Mouse (Mus musculus): ENCODE measurements around the gene Stk35. TPM values are rescaled to one million over a fixed set of nuclear protein-coding genes. Genes with fewer than 3 reads are reported as not detected.
"Not testable (repeated sequence)": the region's sequence is repeated elsewhere in the genome, so short reads cannot be mapped to it uniquely, and the experiment has no call there.

The Stk35 gene
- polyA plus RNA-seq, 1 experiment from 2014 or later = 10.6 TPM

DNA sequence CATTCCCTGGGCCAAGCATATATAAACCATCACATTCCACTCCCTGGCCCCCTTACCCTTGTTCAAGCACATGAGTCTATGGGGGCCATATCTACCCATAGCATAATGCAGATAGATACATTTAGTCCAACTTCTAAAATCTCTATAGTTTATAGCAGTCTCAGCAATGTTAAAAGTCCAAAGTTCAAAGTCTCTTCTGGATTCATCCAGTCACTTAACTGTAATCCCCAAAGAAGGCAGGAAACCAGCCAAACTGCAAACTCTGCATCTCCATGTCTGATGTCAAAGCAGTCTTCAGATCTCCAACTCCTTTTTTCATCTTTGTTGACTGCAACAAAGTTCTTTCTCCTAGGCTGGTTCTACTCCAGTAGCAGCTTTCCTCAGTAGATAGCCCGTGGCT lies 38.0 kb downstream of the Stk35 start:
- ATAC-seq (replicated peaks) = no peak

DNA sequence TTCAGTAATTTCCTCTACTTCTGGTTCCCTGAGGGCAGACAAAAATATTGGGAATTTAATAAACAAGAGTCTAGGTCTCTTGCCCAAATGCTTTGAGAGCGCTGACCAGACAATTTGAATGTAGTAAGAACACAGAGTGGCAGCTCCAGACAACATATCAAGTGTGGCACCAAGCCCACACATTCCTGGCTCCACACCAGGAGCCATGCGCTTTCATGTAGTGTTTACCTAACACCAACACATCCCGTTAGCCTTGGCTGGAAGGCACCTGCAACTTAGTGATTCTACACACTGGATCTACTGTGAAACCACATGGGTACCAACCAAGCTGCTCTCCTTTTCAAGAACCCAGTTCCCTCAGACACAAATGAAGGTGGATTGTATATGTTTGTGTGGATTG lies 45.5 kb downstream of the Stk35 start:
- no peaks in the 10 kb centered on the region for H3K4me1 ChIP-seq
- H3K27ac ChIP-seq (replicated peaks) = no peak overlapping the region
- no peak for ATAC-seq (replicated peaks)
- H3K4me3 ChIP-seq = no peak overlapping the region
- no peak overlapping the region for H3K4me2 ChIP-seq (replicated peaks)
- 67% methylated on average over 3 of the region's 3 CpGs for WGBS
- no peaks in the 10 kb centered on the region for H3K27me3 ChIP-seq
- H3K9ac ChIP-seq (replicated peaks) = no peak overlapping the region
- H3K36me3 ChIP-seq = no peaks in the 10 kb centered on the region
- H3K9me3 ChIP-seq = no peaks in the 10 kb centered on the region

More for the DNA sequence above, 38.0 kb downstream of the Stk35 start:
- H3K9me3 ChIP-seq = no peaks in the 10 kb centered on the region
- H3K9ac ChIP-seq (replicated peaks) = no peak overlapping the region
- H3K4me3 ChIP-seq = no peak overlapping the region
- no peak overlapping the region for H3K4me2 ChIP-seq (replicated peaks)
- H3K27ac ChIP-seq (replicated peaks) = no peak overlapping the region
- H3K27me3 ChIP-seq = no peaks in the 10 kb centered on the region
- no peaks in the 10 kb centered on the region for H3K4me1 ChIP-seq
- 90% methylated on average over 1 of the region's 1 CpGs for WGBS
- no peaks in the 10 kb centered on the region for H3K36me3 ChIP-seq

DNA sequence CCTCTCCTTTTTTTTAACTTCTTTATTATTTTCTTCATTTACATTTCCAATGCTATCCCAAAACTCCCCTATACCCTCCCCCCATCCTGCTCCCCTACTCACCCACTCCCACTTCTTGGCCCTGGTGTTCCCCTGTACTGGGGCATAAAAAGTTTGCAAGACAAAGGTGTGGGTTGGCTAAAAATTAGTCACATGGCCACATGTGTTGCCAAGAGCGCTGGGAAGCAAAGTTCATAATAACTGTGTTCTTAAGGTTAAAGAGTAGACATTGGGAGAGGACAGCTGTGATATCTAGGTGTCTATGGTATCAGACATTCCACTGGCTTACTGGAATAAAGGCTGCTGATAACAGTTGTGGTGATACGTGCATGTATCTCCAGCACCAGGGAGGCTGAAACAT lies 46.2 kb downstream of the Stk35 start:
- 92% methylated on average over 2 of the region's 2 CpGs for WGBS
- no peak overlapping the region for H3K27ac ChIP-seq (replicated peaks)
- H3K4me2 ChIP-seq (replicated peaks) = no peak overlapping the region
- no peak overlapping the region for H3K9ac ChIP-seq (replicated peaks)
- H3K4me3 ChIP-seq = no peak overlapping the region
- no peaks in the 10 kb centered on the region for H3K9me3 ChIP-seq
- H3K4me1 ChIP-seq = no peaks in the 10 kb centered on the region
- no peak for ATAC-seq (replicated peaks)
- no peaks in the 10 kb centered on the region for H3K36me3 ChIP-seq
- no peaks in the 10 kb centered on the region for H3K27me3 ChIP-seq

DNA sequence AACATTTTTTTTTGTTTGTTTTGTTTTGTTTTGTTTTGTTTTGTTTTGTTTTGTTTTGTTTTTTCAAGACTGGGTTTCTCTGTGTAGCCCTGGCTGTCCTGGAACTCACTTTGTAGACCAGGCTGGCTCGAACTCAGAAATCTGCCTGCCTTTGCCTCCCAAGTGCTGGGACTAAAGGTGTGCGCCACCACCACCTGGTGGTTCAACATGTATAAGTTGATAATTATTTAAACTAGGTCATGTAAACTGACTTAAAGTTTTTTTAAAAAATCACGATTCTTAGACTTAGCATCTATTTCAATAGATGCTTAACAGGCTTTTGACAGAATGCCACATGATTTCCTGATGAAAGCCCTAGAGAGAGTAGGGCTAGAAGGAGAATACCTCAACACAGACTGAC lies 48.8 kb downstream of the Stk35 start:
- not testable (repeated sequence) for H3K27ac ChIP-seq (replicated peaks); H3K36me3 ChIP-seq; H3K4me2 ChIP-seq (replicated peaks); H3K4me1 ChIP-seq; H3K9me3 ChIP-seq; ATAC-seq (replicated peaks); H3K9ac ChIP-seq (replicated peaks); H3K27me3 ChIP-seq; H3K4me3 ChIP-seq
- WGBS = 91% methylated on average over 3 of the region's 3 CpGs

GRCm38 (mm10) chr2:129851512-129851911 lies 51.2 kb downstream of the Stk35 start:
- H3K4me2 ChIP-seq (replicated peaks) = no peak overlapping the region
- H3K27ac ChIP-seq (replicated peaks) = no peak overlapping the region
- H3K9me3 ChIP-seq = no peaks in the 10 kb centered on the region
- ATAC-seq (replicated peaks) = no peak
- H3K27me3 ChIP-seq = no peaks in the 10 kb centered on the region
- WGBS = 67% methylated on average over 4 of the region's 4 CpGs
- H3K9ac ChIP-seq (replicated peaks) = no peak overlapping the region
- H3K4me3 ChIP-seq = no peak overlapping the region
- H3K4me1 ChIP-seq = no peaks in the 10 kb centered on the region
- no peaks in the 10 kb centered on the region for H3K36me3 ChIP-seq

DNA sequence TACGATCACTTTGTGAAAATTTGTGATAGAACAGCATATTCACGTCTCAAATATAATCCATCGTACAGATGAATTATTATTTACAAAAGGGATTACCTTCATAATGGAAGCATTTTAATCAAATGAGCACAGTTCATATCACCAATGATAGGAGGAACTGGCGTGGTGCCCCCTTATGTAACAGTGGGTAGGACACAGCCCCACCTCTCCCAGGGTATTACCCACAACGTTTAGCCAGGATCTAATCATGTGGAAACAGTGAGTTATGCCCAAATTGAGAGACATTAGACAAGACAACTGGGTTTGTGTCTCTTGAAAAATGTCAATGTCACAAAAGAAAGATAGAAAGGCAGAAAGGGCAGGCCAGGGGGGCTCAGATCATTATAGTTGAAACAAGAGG lies 62.9 kb downstream of the Stk35 start:
- no peaks in the 10 kb centered on the region for H3K36me3 ChIP-seq
- no peaks in the 10 kb centered on the region for H3K27me3 ChIP-seq
- no peak overlapping the region for H3K9ac ChIP-seq (replicated peaks)
- no peak overlapping the region for H3K4me3 ChIP-seq
- H3K27ac ChIP-seq (replicated peaks) = no peak overlapping the region
- ATAC-seq (replicated peaks) = no peak
- H3K9me3 ChIP-seq = no peaks in the 10 kb centered on the region
- no peak overlapping the region for H3K4me2 ChIP-seq (replicated peaks)
- H3K4me1 ChIP-seq = no peaks in the 10 kb centered on the region
- 76% methylated on average over 5 of the region's 5 CpGs for WGBS

- H3K27ac ChIP-seq (replicated peaks) = no peak overlapping the region
- no peak overlapping the region for H3K4me3 ChIP-seq
- no peaks in the 10 kb centered on the region for H3K4me1 ChIP-seq
- H3K36me3 ChIP-seq = no peaks in the 10 kb centered on the region
- no peaks in the 10 kb centered on the region for H3K27me3 ChIP-seq
- no peak for ATAC-seq (replicated peaks)
- no peaks in the 10 kb centered on the region for H3K9me3 ChIP-seq
- no peak overlapping the region for H3K9ac ChIP-seq (replicated peaks)
- 70% methylated on average over 3 of the region's 3 CpGs for WGBS
- no peak overlapping the region for H3K4me2 ChIP-seq (replicated peaks)
Measured at GRCm38 (mm10) chr2:129864958-129865357, 64.6 kb downstream of the Stk35 start.

- ATAC-seq (replicated peaks) = no peak
- Histone ChIP-seq H3K4me1 (0 out of 2 replicates have a peak, but pooled peaks cover 8% of the 10 kb centered on the region), H3K27ac (replicated peaks) (no peak overlapping the region), H3K36me3 (no peaks in the 10 kb centered on the region), H3K4me3 (no peak overlapping the region), H3K4me2 (replicated peaks) (no peak overlapping the region), H3K9ac (replicated peaks) (no peak overlapping the region), H3K27me3 (no peaks in the 10 kb centered on the region), H3K9me3 (no peaks in the 10 kb centered on the region)
- 92% methylated on average over 5 of the region's 5 CpGs for WGBS
Measured at GRCm38 (mm10) chr2:129869151-129869550, 68.8 kb downstream of the Stk35 start.

GRCm38 (mm10) chr2:129871246-129871645 lies 70.9 kb downstream of the Stk35 start:
- H3K27ac ChIP-seq (replicated peaks) = no peak overlapping the region
- no peak overlapping the region for H3K9ac ChIP-seq (replicated peaks)
- ATAC-seq (replicated peaks) = no peak
- no peaks in the 10 kb centered on the region for H3K9me3 ChIP-seq
- 88% methylated on average over 5 of the region's 5 CpGs for WGBS
- no peaks in the 10 kb centered on the region for H3K27me3 ChIP-seq
- no peaks in the 10 kb centered on the region for H3K36me3 ChIP-seq
- 0 out of 2 replicates have a peak, but pooled peaks cover 12% of the 10 kb centered on the region for H3K4me1 ChIP-seq
- H3K4me3 ChIP-seq = no peak overlapping the region
- no peak overlapping the region for H3K4me2 ChIP-seq (replicated peaks)

- Histone ChIP-seq H3K27me3 (no peaks in the 10 kb centered on the region), H3K9ac (replicated peaks) (no peak overlapping the region), H3K9me3 (no peaks in the 10 kb centered on the region), H3K4me2 (replicated peaks) (no peak overlapping the region), H3K27ac (replicated peaks) (no peak overlapping the region), H3K36me3 (no peaks in the 10 kb centered on the region), H3K4me3 (no peak overlapping the region), H3K4me1 (0 out of 2 replicates have a peak, but pooled peaks cover 12% of the 10 kb centered on the region)
- no peak for ATAC-seq (replicated peaks)
- 81% methylated on average over 7 of the region's 7 CpGs for WGBS
Measured at GRCm38 (mm10) chr2:129872071-129872470, 71.8 kb downstream of the Stk35 start.

DNA sequence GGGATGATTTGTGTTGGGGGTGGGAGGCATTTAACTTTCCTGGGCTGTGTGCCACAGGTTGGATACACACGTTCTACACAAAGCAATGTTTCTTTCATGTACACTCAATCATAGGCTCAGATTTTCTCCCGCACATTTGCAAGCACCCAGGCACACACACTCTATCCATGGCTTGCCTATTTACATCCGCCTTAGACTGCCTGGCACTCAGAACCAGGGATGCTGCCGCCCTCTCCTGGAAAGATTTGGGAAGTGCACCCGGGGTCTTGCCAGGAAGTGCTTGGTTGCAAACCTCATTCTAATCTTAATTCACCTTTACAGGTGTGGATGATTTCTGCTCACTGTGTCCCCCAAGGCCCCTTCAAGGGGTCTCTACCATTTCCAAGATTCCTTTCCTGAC lies 73.2 kb downstream of the Stk35 start:
- H3K4me2 ChIP-seq (replicated peaks) = no peak overlapping the region
- 4% methylated on average over 5 of the region's 5 CpGs for WGBS

GRCm38 (mm10) chr2:129874084-129874483 lies 73.8 kb downstream of the Stk35 start:
- no peaks in the 10 kb centered on the region for H3K27me3 ChIP-seq
- no peak overlapping the region for H3K27ac ChIP-seq (replicated peaks)
- no peaks in the 10 kb centered on the region for H3K36me3 ChIP-seq
- H3K4me2 ChIP-seq (replicated peaks) = no peak overlapping the region
- H3K9ac ChIP-seq (replicated peaks) = no peak overlapping the region
- peak; percentile 36; the same call in 1 of the 2 replicates for ATAC-seq (replicated peaks)
- no peaks in the 10 kb centered on the region for H3K9me3 ChIP-seq
- WGBS = 29% methylated on average over 9 of the region's 9 CpGs
- H3K4me3 ChIP-seq = no peak overlapping the region
- 0 out of 2 replicates have a peak, but pooled peaks cover 12% of the 10 kb centered on the region for H3K4me1 ChIP-seq

More for the DNA sequence above, 73.2 kb downstream of the Stk35 start:
- H3K4me3 ChIP-seq = no peak overlapping the region
- no peaks in the 10 kb centered on the region for H3K27me3 ChIP-seq
- H3K9ac ChIP-seq (replicated peaks) = no peak overlapping the region
- peak; percentile 93 for ATAC-seq (replicated peaks)
- no peaks in the 10 kb centered on the region for H3K36me3 ChIP-seq
- 0 out of 2 replicates have a peak, but pooled peaks cover 12% of the 10 kb centered on the region for H3K4me1 ChIP-seq
- H3K27ac ChIP-seq (replicated peaks) = no peak overlapping the region
- no peaks in the 10 kb centered on the region for H3K9me3 ChIP-seq

DNA sequence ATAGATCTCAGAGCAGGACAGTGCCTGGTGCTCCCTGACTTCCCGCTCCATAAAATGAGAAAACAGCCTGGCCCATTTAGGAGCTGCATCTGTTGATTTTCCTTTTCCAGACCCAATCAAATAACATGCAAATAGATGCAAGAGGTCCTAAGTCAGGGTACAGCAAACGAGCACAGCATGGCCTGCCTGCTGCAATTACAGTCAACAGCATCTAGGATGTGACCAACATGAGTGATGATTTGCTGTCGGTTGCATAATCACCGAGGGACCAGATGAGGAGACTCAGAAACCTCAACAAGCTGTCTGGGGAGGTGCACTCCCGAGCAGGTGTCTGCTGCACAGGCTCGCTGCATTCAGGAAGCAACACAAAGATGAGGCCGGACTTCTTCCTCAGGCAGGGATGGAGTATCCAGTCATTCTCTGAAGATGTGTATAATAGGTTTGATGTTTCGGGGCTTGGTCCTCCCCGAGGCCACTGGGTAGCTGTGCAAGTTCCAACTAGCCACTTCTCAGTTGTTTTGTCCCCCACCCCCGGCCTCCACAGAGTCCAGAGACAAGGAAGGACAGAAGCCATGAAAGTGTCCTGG lies 74.3 kb downstream of the Stk35 start:
- H3K27ac ChIP-seq (replicated peaks) = no peak overlapping the region
- H3K4me1 ChIP-seq = 0 out of 2 replicates have a peak, but pooled peaks cover 12% of the 10 kb centered on the region
- H3K4me3 ChIP-seq = no peak overlapping the region
- H3K9me3 ChIP-seq = no peaks in the 10 kb centered on the region
- WGBS = 67% methylated on average over 10 of the region's 10 CpGs
- no peak for ATAC-seq (replicated peaks)
- H3K36me3 ChIP-seq = no peaks in the 10 kb centered on the region
- no peak overlapping the region for H3K9ac ChIP-seq (replicated peaks)
- H3K27me3 ChIP-seq = no peaks in the 10 kb centered on the region
- no peak overlapping the region for H3K4me2 ChIP-seq (replicated peaks)

All from forebrain, embryonic 15.5 days (tissue).